Mouse (Mus musculus) brown adipose tissue, adult 24 weeks (tissue): ENCODE measurements around the gene Nudt2. TPM values are rescaled to one million over a fixed set of nuclear protein-coding genes. Genes with fewer than 3 reads are reported as not detected.
"Not testable (repeated sequence)": the region's sequence is repeated elsewhere in the genome, so short reads cannot be mapped to it uniquely, and the experiment has no call there.

Experiments
- H3K27ac ChIP-seq: fragments of 200-500 bp; replicated peaks from 2 replicates; pipeline ENCODE4 v1.5.1; 2012; ENCODE audit warnings: low read depth, mild to moderate bottlenecking, low read length
- H3K4me1 ChIP-seq: fragments of 200-500 bp; 2 replicates; pipeline ENCODE4 v1.6.1; 2012; ENCODE audit warnings: low read length, mixed read lengths; ENCODE audit not compliant: control insufficient read depth, insufficient read depth, insufficient read length
- H3K4me3 ChIP-seq: fragments of 200-500 bp; 2 replicates; pipeline ENCODE4 v1.5.1; 2012; ENCODE audit warnings: low read depth, mild to moderate bottlenecking, low read length, moderate library complexity; ENCODE audit not compliant: insufficient read depth
- polyA plus RNA-seq: library from polyadenylated mRNA; stranded (reverse); fragments of >200 nt; gene quantifications from 2 replicates; pipeline ENCODE4 v1.2.4, GENCODE M21; 2012; ENCODE audit not compliant: missing spikeins, insufficient read depth, insufficient read length

The Nudt2 gene
- polyA plus RNA-seq, result 60.1 and 71.7 TPM in 2 replicates

- Histone ChIP-seq H3K27ac (no peak within 1 kb of the TSS), H3K4me1 (no peaks in the 10 kb centered on the region; the same call in 1 of the 2 replicates), H3K4me3 (peak within 1 kb of the TSS; percentile 72)
These were observed at the start of gene Nudt2, which contains the start of gene Kif24 for GRCm38 (mm10) chr4:41464345-41465286. Nudt2 (plus strand) TSS chr4:41465151. Kif24 (minus strand) TSS chr4:41464887.

- Histone ChIP-seq H3K27ac (no peak overlapping the region), H3K4me3 (no peak overlapping the region), H3K4me1 (no peaks in the 10 kb centered on the region)
These were observed 48.0 kb upstream of the Nudt2 start for GRCm38 (mm10) chr4:41416966-41417365.

DNA sequence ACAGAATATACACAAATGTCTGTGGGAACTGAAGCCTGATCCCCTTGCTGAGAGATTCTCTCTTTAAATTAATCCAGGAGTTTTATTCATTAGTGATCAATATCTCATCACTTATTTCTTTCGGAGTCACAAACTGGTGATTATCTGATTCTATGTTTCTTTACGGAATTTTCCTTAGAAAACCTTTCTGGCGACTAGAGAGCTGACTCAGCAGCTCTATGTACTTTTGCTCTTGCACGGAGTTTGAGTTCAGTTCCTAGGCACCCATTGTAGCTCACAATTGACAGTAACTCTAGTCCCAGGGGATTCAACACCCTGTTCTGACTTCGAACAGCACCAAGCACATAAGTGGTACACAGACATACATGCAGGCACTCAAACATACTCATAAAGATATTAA, 26.0 kb upstream of the Nudt2 start:
- no peak overlapping the region for H3K27ac ChIP-seq
- no peaks in the 10 kb centered on the region for H3K4me1 ChIP-seq
- no peak overlapping the region for H3K4me3 ChIP-seq

DNA sequence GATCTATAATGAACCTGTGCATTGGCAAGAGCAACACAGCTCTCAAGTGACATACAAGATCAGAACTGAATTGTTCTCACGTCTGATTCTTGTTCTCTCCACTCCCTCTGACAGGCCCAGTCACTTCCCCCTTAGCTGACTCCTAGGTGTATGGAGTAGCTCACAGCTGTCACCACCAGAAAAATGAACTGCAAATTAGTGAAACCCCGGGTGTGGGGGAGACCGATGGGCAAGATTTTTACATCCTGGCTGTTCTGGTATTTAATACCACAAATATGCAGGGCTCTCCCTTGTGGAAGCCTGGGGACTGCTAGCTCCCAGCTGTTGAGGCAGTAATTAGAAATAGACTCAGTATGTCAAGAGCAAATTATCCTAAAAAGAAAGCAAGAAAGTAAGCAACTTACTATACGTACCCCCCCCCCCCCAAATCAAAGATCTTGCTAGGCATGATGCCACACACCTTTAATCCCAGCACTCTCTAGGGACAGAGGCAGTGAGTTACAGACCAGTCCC, 22.1 kb upstream of the Nudt2 start:
- Histone ChIP-seq H3K4me3 (no peak overlapping the region), H3K4me1 (no peaks in the 10 kb centered on the region), H3K27ac (no peak overlapping the region)

DNA sequence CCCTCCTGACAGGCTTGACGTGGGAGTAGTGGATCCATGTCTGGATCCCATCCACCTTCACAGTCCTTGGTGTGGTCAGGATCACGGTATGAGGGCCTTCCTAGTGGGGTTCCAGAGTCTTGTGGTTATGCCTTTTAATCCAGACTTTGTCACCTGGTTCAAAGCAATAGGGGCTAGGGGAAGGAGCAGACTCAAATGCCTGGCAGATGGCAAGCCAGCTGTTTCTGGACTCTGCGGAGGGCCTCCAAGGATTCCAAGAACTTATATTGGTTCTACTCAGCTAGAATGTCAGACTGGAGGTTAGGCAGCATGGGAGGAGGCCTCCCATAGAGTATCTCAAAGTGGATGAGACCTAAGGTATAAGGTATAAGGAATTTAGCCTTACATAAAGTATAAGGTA, 17.4 kb upstream of the Nudt2 start:
- Histone ChIP-seq H3K27ac (no peak overlapping the region), H3K4me3 (no peak overlapping the region), H3K4me1 (no peaks in the 10 kb centered on the region)

DNA sequence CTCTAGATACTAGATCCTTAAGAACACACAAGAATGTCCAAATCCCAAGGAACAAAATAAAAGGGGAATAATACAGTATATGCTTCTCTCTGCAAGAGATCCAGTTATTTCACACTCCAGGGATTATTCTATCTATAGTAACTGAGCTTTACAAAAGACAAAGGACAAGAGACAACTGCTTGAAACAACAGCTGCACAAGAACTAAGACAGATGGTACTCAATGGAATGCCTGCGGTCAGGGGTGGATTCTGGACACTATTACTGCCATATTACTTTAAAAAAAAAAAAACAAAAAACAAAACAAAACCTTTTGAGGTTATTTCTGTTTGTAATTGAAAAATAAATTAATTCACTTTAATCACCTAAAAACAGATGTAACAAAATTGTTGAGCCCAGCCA, 4.3 kb upstream of the Nudt2 start:
- Histone ChIP-seq H3K4me3 (no peak overlapping the region), H3K4me1 (no peaks in the 10 kb centered on the region; the same call in 1 of the 2 replicates), H3K27ac (no peak overlapping the region)

GRCm38 (mm10) chr4:41463051-41463738, 1.8 kb upstream of the Nudt2 start:
- H3K27ac ChIP-seq, H3K4me3 ChIP-seq, H3K4me1 ChIP-seq: not testable (repeated sequence)

DNA sequence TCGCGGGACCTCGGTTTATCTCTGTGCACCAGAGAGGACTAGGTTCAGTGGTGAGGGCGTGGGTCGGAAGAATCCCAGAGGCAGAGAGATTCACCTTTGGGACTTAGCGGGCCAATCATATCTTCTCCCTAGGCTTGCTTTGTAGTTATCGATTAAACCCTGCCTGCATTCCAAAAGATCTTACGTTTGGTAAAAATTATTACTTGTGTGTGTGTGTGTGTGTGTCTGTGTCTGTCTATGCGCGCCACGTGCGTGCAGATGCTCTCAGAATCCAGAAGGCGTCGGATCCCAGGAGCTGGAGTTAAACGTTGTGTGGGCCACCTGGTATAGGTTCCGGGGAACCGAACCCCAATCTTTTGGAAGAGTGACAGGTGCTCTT, 325 bp downstream of the Nudt2 start:
- Histone ChIP-seq H3K27ac (no peak overlapping the region), H3K4me1 (no peaks in the 10 kb centered on the region; the same call in 1 of the 2 replicates), H3K4me3 (peak overlapping the region; percentile 72)

- no peak overlapping the region for H3K27ac ChIP-seq
- H3K4me1 ChIP-seq, result no peaks in the 10 kb centered on the region; the same call in 1 of the 2 replicates
- no peak overlapping the region for H3K4me3 ChIP-seq
These were observed 3.6 kb downstream of the Nudt2 start for GRCm38 (mm10) chr4:41468396-41469080.

DNA sequence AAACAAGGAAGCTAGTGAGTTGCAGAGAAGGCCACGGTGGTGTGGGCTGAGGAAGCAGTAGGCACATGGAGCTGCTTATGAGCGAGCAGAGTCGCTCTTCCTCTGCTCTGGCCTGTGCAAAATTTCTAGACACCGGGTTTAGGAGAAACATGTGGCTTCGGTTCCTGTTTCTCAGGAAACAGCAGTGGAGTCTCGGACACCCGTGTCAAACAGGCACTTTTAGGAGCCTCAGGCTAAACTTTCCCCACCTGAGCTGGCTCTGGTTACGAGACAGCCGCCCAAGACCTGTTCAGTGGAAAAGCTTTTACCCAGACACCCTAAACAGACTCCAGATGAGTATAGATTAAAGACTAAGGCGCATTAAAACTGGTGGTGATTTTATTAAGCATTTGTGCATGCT, 4.2 kb downstream of the Nudt2 start:
- Histone ChIP-seq H3K27ac (no peak overlapping the region), H3K4me1 (no peaks in the 10 kb centered on the region), H3K4me3 (no peak overlapping the region)

DNA sequence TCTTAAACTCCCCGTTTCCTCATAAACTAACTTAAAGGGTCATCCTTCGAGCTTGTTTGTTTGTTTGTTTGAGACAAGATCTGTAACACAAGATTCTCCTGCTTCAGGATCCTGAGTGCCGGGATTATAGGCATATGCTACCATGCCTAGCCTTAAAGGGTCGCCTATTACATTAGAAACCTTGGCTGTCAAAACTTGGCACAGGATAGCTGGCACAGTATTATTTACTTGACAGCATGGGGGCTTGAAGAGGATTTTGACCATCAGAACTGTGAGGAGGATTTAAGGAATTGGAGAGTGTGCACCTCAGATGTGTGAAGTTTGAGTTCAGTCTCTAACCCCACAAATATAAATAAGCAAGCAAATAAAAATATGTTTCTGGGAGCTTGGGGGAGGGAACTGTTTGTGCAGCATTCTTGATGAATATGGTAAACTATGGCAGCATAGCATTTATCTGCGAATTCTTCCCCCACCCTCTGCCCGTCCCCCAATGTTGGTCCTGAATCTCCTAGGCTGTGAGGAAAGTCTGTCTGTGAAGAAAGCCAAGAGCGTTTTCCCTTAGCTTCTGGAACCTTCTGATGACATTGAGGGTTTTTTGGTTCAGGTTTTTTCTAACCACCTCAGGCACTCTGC, 5.2 kb downstream of the Nudt2 start:
- H3K4me1 ChIP-seq, result no peaks in the 10 kb centered on the region
- no peak overlapping the region for H3K27ac ChIP-seq
- H3K4me3 ChIP-seq, result no peak overlapping the region

DNA sequence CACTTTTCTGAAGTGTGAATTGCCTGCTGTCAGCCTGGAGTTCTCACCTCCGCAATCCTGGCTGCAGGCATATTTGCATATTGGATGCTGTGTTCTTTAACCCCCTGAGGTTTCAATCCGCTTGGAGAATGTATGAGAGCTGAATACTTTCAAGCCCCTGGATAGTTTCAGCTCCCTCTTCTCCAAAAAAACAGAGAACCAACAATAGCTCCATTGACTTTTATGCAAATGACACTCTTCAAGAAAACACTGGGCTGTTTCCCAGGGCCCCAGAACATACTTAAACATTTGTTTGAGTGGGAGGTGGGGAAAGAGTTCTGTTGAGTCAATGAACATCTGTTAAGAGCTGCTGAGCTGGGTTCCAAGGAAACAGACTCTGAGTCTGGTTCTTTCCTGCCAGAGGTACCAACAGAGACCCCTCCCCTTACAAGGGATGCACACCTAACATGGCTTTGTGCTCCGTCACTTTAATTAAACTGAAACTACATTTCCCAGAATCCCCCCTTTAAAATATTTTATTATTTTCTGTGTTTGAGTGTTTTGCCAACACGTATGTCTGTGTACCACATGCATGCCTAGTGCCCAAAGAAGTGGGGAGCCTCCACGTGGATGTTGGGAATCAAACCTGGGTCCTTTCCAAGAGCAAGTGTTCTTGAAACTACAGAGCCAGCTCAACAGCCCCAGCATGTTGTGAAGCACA, 5.9 kb downstream of the Nudt2 start:
- Histone ChIP-seq H3K4me3 (no peak overlapping the region), H3K27ac (no peak overlapping the region), H3K4me1 (no peaks in the 10 kb centered on the region)

GRCm38 (mm10) chr4:41471384-41471689, 6.4 kb downstream of the Nudt2 start:
- Histone ChIP-seq H3K4me3 (no peak overlapping the region), H3K27ac (no peak overlapping the region), H3K4me1 (no peaks in the 10 kb centered on the region)

GRCm38 (mm10) chr4:41477648-41478160, 12.8 kb downstream of the Nudt2 start:
- H3K4me1 ChIP-seq, result peaks cover 14% of the 10 kb centered on the region
- H3K27ac ChIP-seq, result no peak overlapping the region
- H3K4me3 ChIP-seq, result no peak overlapping the region
